Mouse (Mus musculus) CH12.LX (cell line): ENCODE results near the gene Zbtb24. TPM values are rescaled to one million over a fixed set of nuclear protein-coding genes. Genes with fewer than 3 reads are reported as not detected.

Experiments
- DNase-seq: peaks from one replicate; pipeline ENCODE4 v3.0.0-alpha.2; 2013; ENCODE audit errors: extremely low read depth
- H3K27ac ChIP-seq: 2 replicates; pipeline ENCODE4 v1.5.1; 2012; ENCODE audit warnings: low read depth, mild to moderate bottlenecking, control low read depth, moderate library complexity; ENCODE audit not compliant: insufficient read depth
- H3K27me3 ChIP-seq: replicated peaks from 2 replicates; pipeline ENCODE3; 2012; ENCODE audit warnings: inconsistent platforms
- H3K36me3 ChIP-seq, 2 experiments: replicated peaks in 1 of 2; 2 replicates each; pipeline versions ENCODE3 to v1.6.1; 2012; ENCODE audit warnings: inconsistent platforms in 1 of 2, low read length in 1 of 2, mild to moderate bottlenecking in 1 of 2, mixed read lengths in 1 of 2, moderate library complexity in 1 of 2; ENCODE audit not compliant: control insufficient read depth in 1 of 2, insufficient read depth in 1 of 2
- H3K4me1 ChIP-seq, 2 experiments: 2 replicates each; pipeline ENCODE4 v1.6.1; 2012; ENCODE audit warnings: inconsistent platforms in 1 of 2, moderate library complexity in 1 of 2; ENCODE audit not compliant: insufficient read depth in 2 of 2, control insufficient read depth in 1 of 2
- H3K4me2 ChIP-seq: 2 replicates; pipeline ENCODE4 v1.6.1; 2012; ENCODE audit warnings: low read depth, mild to moderate bottlenecking, control low read depth; ENCODE audit not compliant: poor library complexity, insufficient read depth, severe bottlenecking
- H3K4me3 ChIP-seq, 3 experiments: fragments of 150-350 bp in 1 of 3; sonication (generic) in 1 of 3; replicated peaks in 1 of 3; 2 replicates each; pipeline versions ENCODE3 to v1.5.1; 2011 to 2012; ENCODE audit warnings: low read depth in 2 of 3, low read length in 2 of 3, mild to moderate bottlenecking in 2 of 3, moderate library complexity in 2 of 3, control low read depth in 1 of 3, improper control_type of control experiment in 1 of 3, inconsistent platforms in 1 of 3, mixed read lengths in 1 of 3; ENCODE audit not compliant: poor library complexity in 1 of 3
- H3K79me2 ChIP-seq: replicated peaks from 2 replicates; pipeline ENCODE4 v1.6.1; 2012; ENCODE audit warnings: mild to moderate bottlenecking, moderate library complexity; ENCODE audit not compliant: control insufficient read depth, poor library complexity, insufficient read depth, severe bottlenecking; ENCODE audit errors: extremely low read depth
- H3K9ac ChIP-seq: 2 replicates; pipeline ENCODE4 v1.6.1; 2012; ENCODE audit warnings: low read depth, mild to moderate bottlenecking, control low read depth, moderate library complexity; ENCODE audit not compliant: insufficient read depth
- H3K9me3 ChIP-seq: replicated peaks from 2 replicates; pipeline ENCODE3; 2012; ENCODE audit warnings: low read length, inconsistent platforms, mixed read lengths
- BHLHE40 ChIP-seq: IDR thresholded peaks from 2 replicates; pipeline ENCODE4 v1.6.1; 2011; ENCODE audit warnings: mild to moderate bottlenecking, low read depth, low read length, improper control_type of control experiment
- CTCF ChIP-seq, 2 experiments: IDR thresholded peaks in 1 of 2; conservative IDR thresholded peaks in 1 of 2; 2 replicates each; pipeline ENCODE4 v1.5.1; 2011 to 2012; ENCODE audit warnings: low read depth in 2 of 2, low read length in 2 of 2, improper control_type of control experiment in 1 of 2, inconsistent platforms in 1 of 2, mild to moderate bottlenecking in 1 of 2, moderate library complexity in 1 of 2
- ELF1 ChIP-seq: IDR thresholded peaks from 2 replicates; pipeline ENCODE4 v1.6.1; 2014; ENCODE audit warnings: low read depth, mild to moderate bottlenecking, inconsistent platforms, low read length, improper control_type of control experiment
- ETS1 ChIP-seq: conservative IDR thresholded peaks from 2 replicates; pipeline ENCODE4 v1.6.1; 2012; ENCODE audit warnings: low read depth, mild to moderate bottlenecking, inconsistent platforms, low read length, improper control_type of control experiment, moderate library complexity
- HCFC1 ChIP-seq: IDR thresholded peaks from 2 replicates; pipeline ENCODE4 v1.6.1; 2012; ENCODE audit warnings: low read depth, mild to moderate bottlenecking, inconsistent platforms, low read length, improper control_type of control experiment
- IRF4 ChIP-seq: IDR thresholded peaks from 2 replicates; pipeline ENCODE4 v1.6.1; 2014; ENCODE audit warnings: low read depth, mild to moderate bottlenecking, inconsistent platforms, low read length, improper control_type of control experiment
- JUN ChIP-seq: IDR thresholded peaks from 2 replicates; pipeline ENCODE4 v1.6.1; 2011; ENCODE audit warnings: low read depth, mild to moderate bottlenecking, low read length, improper control_type of control experiment, moderate library complexity; ENCODE audit not compliant: insufficient read depth
- JUND ChIP-seq: conservative IDR thresholded peaks from 2 replicates; pipeline ENCODE4 v1.6.1; 2011; ENCODE audit warnings: low read depth, low read length, improper control_type of control experiment
- KAT2A ChIP-seq: IDR thresholded peaks from 2 replicates; pipeline ENCODE4 v1.6.1; 2012; ENCODE audit warnings: low read length, improper control_type of control experiment, inconsistent platforms; ENCODE audit not compliant: insufficient replicate concordance
- MXI1 ChIP-seq: IDR thresholded peaks from 2 replicates; pipeline ENCODE4 v1.6.1; 2011; ENCODE audit warnings: mild to moderate bottlenecking, low read depth, low read length, improper control_type of control experiment
- MYC ChIP-seq: IDR thresholded peaks from 2 replicates; pipeline ENCODE4 v1.6.1; 2011; ENCODE audit warnings: low read depth, mild to moderate bottlenecking, improper control_type of control experiment, low read length
- NRF1 ChIP-seq: IDR thresholded peaks from 2 replicates; pipeline ENCODE4 v1.6.1; 2014; ENCODE audit warnings: low read depth, mild to moderate bottlenecking, inconsistent platforms, low read length, improper control_type of control experiment, moderate library complexity
- POLR2A ChIP-seq: IDR thresholded peaks from 2 replicates; pipeline ENCODE4 v1.6.1; 2011; ENCODE audit warnings: low read depth, mild to moderate bottlenecking, improper control_type of control experiment, low read length
- RAD21 ChIP-seq: IDR thresholded peaks from 2 replicates; pipeline ENCODE4 v1.6.1; 2011; ENCODE audit warnings: low read depth, mild to moderate bottlenecking, low read length, improper control_type of control experiment, moderate library complexity
- SIN3A ChIP-seq: IDR thresholded peaks from 2 replicates; pipeline ENCODE4 v1.6.1; 2012; ENCODE audit warnings: low read length, improper control_type of control experiment, inconsistent platforms
- SMC3 ChIP-seq: IDR thresholded peaks from 2 replicates; pipeline ENCODE4 v1.6.1; 2011; ENCODE audit warnings: low read depth, low read length, improper control_type of control experiment
- USF1 ChIP-seq: IDR thresholded peaks from 2 replicates; pipeline ENCODE4 v1.6.1; 2014; ENCODE audit warnings: low read depth, mild to moderate bottlenecking, inconsistent platforms, low read length, improper control_type of control experiment
- dilution Hi-C: fragments of 300-500 bp; cut with MboI; formaldehyde crosslinking; loops from 2 replicates; pipeline ENCODE4 v1.14.3; 2020; ENCODE audit warnings: low sequenced_read_pairs; ENCODE audit not compliant: extremely low pct_unique_long_range_greater_than_20kb, extremely low pct_ligation_motif_present
- in situ Hi-C: fragments of 300-500 bp; cut with MboI; formaldehyde crosslinking; loops from 3 replicates; pipeline ENCODE4 v1.14.3; 2019; ENCODE audit warnings: low sequenced_read_pairs, low pct_ligation_motif_present, low pct_unique_long_range_greater_than_20kb, mixed read lengths
- polyA plus RNA-seq: library from polyadenylated mRNA; unstranded; fragments of >175 nt; gene quantifications from 2 replicates; pipeline ENCODE4 v1.2.1, GENCODE M21; 2012; ENCODE audit warnings: low read depth; ENCODE audit not compliant: insufficient read length
- total RNA-seq, 2 experiments: library from RNA; depleted of rRNA; stranded (reverse); fragments of 300-350 nt in 1 of 2; fragments of >200 nt in 1 of 2; gene quantifications; 2 replicates each; pipeline ENCODE4 v1.2.3; 2012 to 2014

The Zbtb24 gene
- total and polyA plus RNA-seq, 3 experiments: 11.7 to 14.3 (median 11.8) TPM

DNA sequence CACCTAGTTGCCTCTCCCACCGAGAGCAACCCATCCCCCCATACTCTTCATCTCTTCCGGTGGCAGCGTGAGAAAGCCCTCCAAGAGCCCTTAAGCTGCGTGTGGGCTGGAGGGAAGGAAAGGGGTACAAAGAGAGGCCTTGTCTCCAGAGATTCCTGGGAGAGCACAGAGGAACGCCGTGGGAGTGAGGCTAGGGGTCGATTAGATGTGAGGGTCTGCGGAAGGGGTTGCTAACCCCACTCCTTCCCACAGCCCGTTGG lies 26.8 kb downstream of the Zbtb24 start (continued):
- 0 out of 2 replicates have a peak, but pooled peaks have one; percentile 26 for TF ChIP-seq ETS1
- no peak for TF ChIP-seq USF1
- no peak for TF ChIP-seq CTCF (conservative IDR thresholded peaks at IDR 0.05 in 1 of 2, IDR thresholded peaks at IDR 0.05 in 1 of 2; ENCODE audit: low read depth in 2 of 2, low read length in 2 of 2)
- TF ChIP-seq BHLHE40: no peak
- peak; percentile 59 for TF ChIP-seq ELF1
- TF ChIP-seq JUN: no peak
- TF ChIP-seq HCFC1: no peak
- no peak for TF ChIP-seq RAD21

DNA sequence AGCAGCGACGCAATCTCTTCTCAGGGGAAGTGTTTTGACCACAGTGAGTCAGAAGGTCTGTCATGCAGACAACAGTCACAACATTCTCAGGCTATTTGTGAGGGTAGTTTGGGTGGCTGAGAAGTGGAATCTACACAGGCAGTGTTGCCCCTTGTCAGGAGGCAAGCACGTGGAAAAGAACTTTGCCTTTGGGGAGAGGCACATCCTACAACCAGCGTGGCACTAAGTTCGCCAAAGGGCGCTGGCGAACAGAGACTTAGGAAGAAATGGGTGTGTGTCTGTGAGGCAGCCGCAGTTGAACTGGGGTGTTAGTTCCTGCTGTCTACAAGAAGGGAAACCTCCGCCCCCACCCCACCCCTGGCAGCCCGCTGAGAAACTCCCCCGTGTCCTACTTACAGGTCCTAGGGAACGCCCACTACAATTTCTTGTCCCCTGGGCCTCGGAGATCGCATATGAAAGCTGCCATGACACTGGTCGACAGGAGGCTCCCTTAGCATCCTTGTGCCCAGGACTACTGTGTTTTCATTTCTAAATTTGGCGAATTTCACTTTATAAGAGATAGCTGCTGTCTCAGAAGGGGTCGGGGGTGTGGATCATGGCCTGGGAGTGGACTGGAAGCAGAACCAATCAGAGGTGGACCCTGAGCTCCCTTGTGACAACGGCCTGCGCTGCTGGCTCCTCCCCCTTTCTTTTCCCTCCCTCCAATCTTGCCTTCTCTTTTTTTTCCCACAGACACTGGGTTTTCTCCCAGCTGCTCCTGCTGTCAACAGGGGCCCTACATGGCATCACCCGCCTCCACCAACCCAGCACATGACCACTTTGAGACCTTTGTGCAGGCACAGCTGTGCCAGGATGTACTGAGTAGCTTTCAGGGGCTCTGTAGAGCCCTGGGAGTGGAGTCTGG lies 27.3 kb downstream of the Zbtb24 start:
- Histone ChIP-seq H3K27ac (peak overlapping the region; percentile 57), H3K36me3 (peaks cover 32 to 47% of the 10 kb centered on the region in 2 experiments), H3K4me1 (peaks cover 7 to 42% of the 10 kb centered on the region in 2 experiments), H3K9ac (peak overlapping the region; percentile 79), H3K9me3 (no peaks in the 10 kb centered on the region), H3K4me3 (peak overlapping the region; percentile 67 to 88 (median 79)), H3K79me2 (0 out of 2 replicates have a peak, but pooled peaks cover 2% of the 10 kb centered on the region), H3K4me2 (peak overlapping the region; percentile 89), H3K27me3 (no peaks in the 10 kb centered on the region)
- peak; percentile 62 for DNase-seq
- in situ Hi-C loops: no loop called here
- TF ChIP-seq SIN3A: 0 out of 2 replicates have a peak, but pooled peaks have one; percentile 4
- 0 out of 2 replicates have a peak, but pooled peaks have one; percentile 27 for TF ChIP-seq MYC
- TF ChIP-seq JUN: no peak
- TF ChIP-seq POLR2A: no peak
- TF ChIP-seq JUND: no peak
- TF ChIP-seq MXI1: peak; percentile 46; the same call in 1 of the 2 replicates
- dilution Hi-C loops: no loop called here

DNA sequence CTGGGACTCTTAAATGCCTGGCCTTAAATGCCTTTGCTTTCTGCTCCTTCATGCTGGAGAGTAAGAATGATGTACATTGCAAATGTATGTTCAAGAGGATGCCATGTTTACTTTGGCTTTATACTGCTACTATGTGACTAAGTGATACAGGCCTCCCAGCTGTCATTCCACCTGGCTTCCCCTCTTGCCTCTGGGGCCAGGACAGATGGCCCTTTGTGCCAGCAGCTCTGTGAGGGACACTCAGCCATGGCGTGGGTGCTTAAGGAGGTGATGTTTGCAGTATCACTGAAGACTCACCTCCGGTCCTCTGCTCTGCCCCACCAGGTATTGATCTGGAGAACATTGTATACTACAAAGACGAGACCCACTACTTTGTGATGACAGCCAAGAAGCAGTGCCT lies 29.8 kb downstream of the Zbtb24 start:
- Histone ChIP-seq H3K36me3 (peaks cover 56 to 71% of the 10 kb centered on the region in 2 experiments), H3K4me2 (no peak overlapping the region), H3K27ac (no peak overlapping the region), H3K4me1 (peaks cover 3 to 18% of the 10 kb centered on the region in 2 experiments; a peak in 3 of 4 replicates), H3K9ac (no peak overlapping the region), H3K79me2 (0 out of 2 replicates have a peak, but pooled peaks cover 2% of the 10 kb centered on the region), H3K27me3 (no peaks in the 10 kb centered on the region), H3K9me3 (no peaks in the 10 kb centered on the region), H3K4me3 (no peak overlapping the region)
- TF ChIP-seq RAD21: no peak
- TF ChIP-seq JUN: no peak
- no peak for TF ChIP-seq ELF1
- TF ChIP-seq IRF4: no peak
- no peak for TF ChIP-seq SMC3
- TF ChIP-seq KAT2A: no peak
- TF ChIP-seq NRF1: no peak
- no peak for TF ChIP-seq JUND
- in situ Hi-C loops: no loop called here
- dilution Hi-C loops: no loop called here
- DNase-seq: no peak
